Mouse (Mus musculus): ENCODE data around the gene Tbc1d7. TPM values are rescaled to one million over a fixed set of nuclear protein-coding genes. Genes with fewer than 3 reads are reported as not detected.

Gene Tbc1d7
- polyA plus RNA-seq, 1 experiment from 2014 or later = 57.8 TPM

GRCm38 (mm10) chr13:43200473-43200872, 29.2 kb upstream of the Tbc1d7 start:
- Histone ChIP-seq H3K4me3 (ENCODE audit: low read length) (no peak overlapping the region), H3K4me2 (ENCODE audit: low read depth, low read length) (no peak overlapping the region)

DNA sequence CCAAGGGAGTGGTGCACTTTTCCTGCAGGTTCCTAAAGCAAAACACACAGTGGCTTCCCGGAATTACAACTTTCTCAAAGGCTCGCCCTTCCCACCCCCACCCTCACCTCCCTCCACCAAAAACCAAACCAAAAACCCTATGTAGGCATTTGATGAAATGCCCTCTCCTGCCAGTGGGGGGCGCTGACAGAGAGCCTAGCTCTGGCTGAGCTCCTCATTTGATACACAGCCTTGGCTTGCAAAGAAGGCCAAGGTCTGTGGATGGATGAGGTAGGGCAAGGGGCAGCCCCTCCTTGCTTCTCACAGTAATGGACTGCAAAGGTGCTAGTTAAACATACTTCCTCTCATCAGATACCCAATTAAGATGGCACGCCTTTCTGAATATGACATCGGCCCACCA, 28.4 kb upstream of the Tbc1d7 start:
- Histone ChIP-seq H3K4me2 (ENCODE audit: low read depth, low read length) (no peak overlapping the region), H3K27me3 (ENCODE audit: control insufficient read depth, insufficient read depth, low read length) (peaks cover 6% of the 10 kb centered on the region; the same call in 1 of the 2 replicates), H3K27ac (ENCODE audit: low read length) (no peak overlapping the region), H3K9ac (ENCODE audit: low read length) (no peak overlapping the region), H3K9me3 (replicated peaks; ENCODE audit: control insufficient read depth, low read length) (no peaks in the 10 kb centered on the region), H3K4me3 (ENCODE audit: low read length) (no peak overlapping the region), H3K36me3 (ENCODE audit: control insufficient read depth, insufficient read depth) (peaks cover 5% of the 10 kb centered on the region; the same call in 1 of the 2 replicates), H3K4me1 (ENCODE audit: control insufficient read depth, insufficient read depth, low read length) (peaks cover 30% of the 10 kb centered on the region)
- WGBS = 73% methylated on average over 5 of the region's 5 CpGs
- no peak for ATAC-seq (replicated peaks; ENCODE audit: extremely low read depth, insufficient read depth, low FRiP score)

More at GRCm38 (mm10) chr13:43200473-43200872, 29.2 kb upstream of the Tbc1d7 start:
- Histone ChIP-seq H3K27me3 (ENCODE audit: control insufficient read depth, insufficient read depth, low read length) (peaks cover 6% of the 10 kb centered on the region; the same call in 1 of the 2 replicates), H3K9me3 (replicated peaks; ENCODE audit: control insufficient read depth, low read length) (no peaks in the 10 kb centered on the region), H3K4me1 (ENCODE audit: control insufficient read depth, insufficient read depth, low read length) (peaks cover 30% of the 10 kb centered on the region), H3K27ac (ENCODE audit: low read length) (no peak overlapping the region), H3K36me3 (ENCODE audit: control insufficient read depth, insufficient read depth) (peaks cover 5% of the 10 kb centered on the region; the same call in 1 of the 2 replicates), H3K9ac (ENCODE audit: low read length) (no peak overlapping the region)
- WGBS = 78% methylated on average over 22 of the region's 22 CpGs
- no peak for ATAC-seq (replicated peaks; ENCODE audit: extremely low read depth, insufficient read depth, low FRiP score)

- no peak for ATAC-seq (replicated peaks; ENCODE audit: extremely low read depth, insufficient read depth, low FRiP score)
- Histone ChIP-seq H3K9ac (ENCODE audit: low read length) (no peak overlapping the region), H3K4me2 (ENCODE audit: low read depth, low read length) (no peak overlapping the region), H3K27me3 (ENCODE audit: control insufficient read depth, insufficient read depth, low read length) (peaks cover 6% of the 10 kb centered on the region; the same call in 1 of the 2 replicates), H3K4me3 (ENCODE audit: low read length) (no peak overlapping the region), H3K27ac (ENCODE audit: low read length) (no peak overlapping the region), H3K36me3 (ENCODE audit: control insufficient read depth, insufficient read depth) (peaks cover 5% of the 10 kb centered on the region; the same call in 1 of the 2 replicates), H3K9me3 (replicated peaks; ENCODE audit: control insufficient read depth, low read length) (no peaks in the 10 kb centered on the region), H3K4me1 (ENCODE audit: control insufficient read depth, insufficient read depth, low read length) (peaks cover 30% of the 10 kb centered on the region)
- WGBS = 81% methylated on average over 7 of the region's 7 CpGs
Observed at GRCm38 (mm10) chr13:43199282-43199681, 28.0 kb upstream of the Tbc1d7 start.

DNA sequence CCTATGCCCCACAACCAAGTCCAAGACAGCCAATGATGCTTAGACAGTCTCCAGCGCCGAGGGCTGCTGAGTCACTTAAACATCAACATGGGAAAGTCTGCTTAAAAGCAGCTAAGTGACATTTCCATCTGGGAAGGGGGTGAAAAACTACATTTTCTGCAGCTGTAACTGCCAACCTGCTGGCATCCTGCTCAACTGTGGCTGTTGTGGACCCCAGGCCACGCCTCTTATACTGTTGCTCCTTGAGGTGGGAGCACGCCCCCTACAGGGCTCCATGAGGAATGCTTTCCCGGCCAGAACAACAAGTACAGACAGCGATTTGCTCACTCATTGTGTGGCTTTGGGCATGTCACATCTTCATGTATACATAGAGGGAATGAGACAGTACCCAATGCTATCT, 25.9 kb upstream of the Tbc1d7 start:
- Histone ChIP-seq H3K27ac (ENCODE audit: low read length) (no peak overlapping the region), H3K27me3 (ENCODE audit: control insufficient read depth, insufficient read depth, low read length) (peaks cover 6% of the 10 kb centered on the region; the same call in 1 of the 2 replicates), H3K36me3 (ENCODE audit: control insufficient read depth, insufficient read depth) (peaks cover 5% of the 10 kb centered on the region; the same call in 1 of the 2 replicates), H3K4me1 (ENCODE audit: control insufficient read depth, insufficient read depth, low read length) (peaks cover 37% of the 10 kb centered on the region), H3K9ac (ENCODE audit: low read length) (no peak overlapping the region), H3K9me3 (replicated peaks; ENCODE audit: control insufficient read depth, low read length) (no peaks in the 10 kb centered on the region), H3K4me3 (ENCODE audit: low read length) (no peak overlapping the region), H3K4me2 (ENCODE audit: low read depth, low read length) (no peak overlapping the region)
- WGBS = 56% methylated on average over 6 of the region's 6 CpGs
- no peak for ATAC-seq (replicated peaks; ENCODE audit: extremely low read depth, insufficient read depth, low FRiP score)

DNA sequence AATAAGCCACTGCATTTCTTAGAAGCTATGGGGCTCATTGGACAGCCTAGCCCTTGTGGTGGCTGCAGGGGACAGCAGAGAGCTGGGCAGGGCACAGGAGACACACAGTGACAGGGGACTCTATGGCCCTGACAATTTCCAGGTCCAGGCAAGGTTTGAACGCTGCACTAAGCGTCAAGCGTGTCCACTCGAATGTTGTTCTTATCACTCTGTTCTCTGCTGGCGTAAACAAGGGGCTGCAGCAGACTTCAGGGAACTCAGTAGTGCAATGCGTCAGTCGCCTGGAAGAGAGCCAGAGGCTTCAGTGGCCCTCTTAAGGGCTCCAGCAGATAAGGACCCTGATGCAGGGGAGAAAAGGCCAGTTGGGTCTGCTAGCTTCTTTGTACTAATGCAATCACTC, 24.7 kb upstream of the Tbc1d7 start:
- H3K4me2 ChIP-seq (ENCODE audit: low read depth, low read length) = peak overlapping the region; percentile 23; the same call in 1 of the 2 replicates
- WGBS = 10% methylated on average over 7 of the region's 7 CpGs
- H3K4me1 ChIP-seq (ENCODE audit: control insufficient read depth, insufficient read depth, low read length) = peaks cover 47% of the 10 kb centered on the region
- H3K4me3 ChIP-seq (ENCODE audit: low read length) = no peak overlapping the region
- H3K36me3 ChIP-seq (ENCODE audit: control insufficient read depth, insufficient read depth) = peaks cover 5% of the 10 kb centered on the region; the same call in 1 of the 2 replicates
- no peak overlapping the region; the same call in 1 of the 2 replicates for H3K9ac ChIP-seq (ENCODE audit: low read length)
- H3K27me3 ChIP-seq (ENCODE audit: control insufficient read depth, insufficient read depth, low read length) = peaks cover 4% of the 10 kb centered on the region; the same call in 1 of the 2 replicates
- H3K27ac ChIP-seq (ENCODE audit: low read length) = peak overlapping the region; percentile 69
- no peaks in the 10 kb centered on the region for H3K9me3 ChIP-seq (replicated peaks; ENCODE audit: control insufficient read depth, low read length)
- ATAC-seq (replicated peaks; ENCODE audit: extremely low read depth, insufficient read depth, low FRiP score) = peak; percentile 89

DNA sequence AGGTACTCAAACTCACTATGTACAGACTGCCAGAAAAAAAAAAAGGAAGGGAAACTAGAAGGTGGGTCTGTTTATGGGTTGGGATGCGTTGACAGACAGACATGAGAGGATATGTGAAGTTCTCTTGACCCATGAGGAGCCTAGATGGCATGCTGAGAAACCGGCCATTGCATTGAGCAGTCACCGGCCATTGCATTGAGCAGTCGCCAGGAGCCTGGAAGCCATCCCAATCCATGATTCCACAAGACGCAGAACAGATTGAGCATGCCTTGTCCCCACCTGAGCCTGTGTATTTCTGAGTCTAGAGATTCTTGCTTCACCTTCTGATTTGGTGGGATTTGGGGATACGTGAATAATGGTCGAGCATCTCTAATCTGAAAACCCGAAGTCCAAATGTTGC, 22.6 kb upstream of the Tbc1d7 start:
- Histone ChIP-seq H3K4me1 (ENCODE audit: control insufficient read depth, insufficient read depth, low read length) (peaks cover 50% of the 10 kb centered on the region), H3K27me3 (ENCODE audit: control insufficient read depth, insufficient read depth, low read length) (no peaks in the 10 kb centered on the region; the same call in 1 of the 2 replicates), H3K27ac (ENCODE audit: low read length) (no peak overlapping the region; the same call in 1 of the 2 replicates), H3K9ac (ENCODE audit: low read length) (no peak overlapping the region), H3K36me3 (ENCODE audit: control insufficient read depth, insufficient read depth) (no peaks in the 10 kb centered on the region), H3K9me3 (replicated peaks; ENCODE audit: control insufficient read depth, low read length) (no peaks in the 10 kb centered on the region), H3K4me3 (ENCODE audit: low read length) (no peak overlapping the region), H3K4me2 (ENCODE audit: low read depth, low read length) (no peak overlapping the region)
- no peak for ATAC-seq (replicated peaks; ENCODE audit: extremely low read depth, insufficient read depth, low FRiP score)
- WGBS = 86% methylated on average over 8 of the region's 8 CpGs

DNA sequence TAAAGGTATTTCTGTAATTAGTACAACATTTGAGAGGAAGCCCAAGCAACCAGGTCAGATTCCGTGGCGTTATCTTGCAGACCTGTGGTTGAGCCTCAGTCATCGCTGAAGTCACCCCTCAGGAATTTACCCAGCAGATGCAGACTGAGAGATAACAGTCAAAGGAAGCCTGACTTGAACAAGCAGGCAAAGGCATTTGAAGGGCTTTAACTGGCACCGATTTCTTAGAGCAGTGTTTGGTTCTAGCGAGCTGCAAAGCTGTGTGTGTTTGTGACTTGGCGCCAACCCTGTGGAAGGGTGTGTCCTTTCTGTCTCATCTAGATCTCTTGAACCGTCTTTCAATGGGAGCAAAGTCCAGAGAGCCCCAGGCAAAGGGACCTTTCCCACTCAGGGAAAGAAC, 22.0 kb upstream of the Tbc1d7 start:
- no peaks in the 10 kb centered on the region; the same call in 1 of the 2 replicates for H3K27me3 ChIP-seq (ENCODE audit: control insufficient read depth, insufficient read depth, low read length)
- 7% methylated on average over 7 of the region's 7 CpGs for WGBS
- no peak for ATAC-seq (replicated peaks; ENCODE audit: extremely low read depth, insufficient read depth, low FRiP score)
- H3K9me3 ChIP-seq (replicated peaks; ENCODE audit: control insufficient read depth, low read length) = no peaks in the 10 kb centered on the region
- peaks cover 50% of the 10 kb centered on the region for H3K4me1 ChIP-seq (ENCODE audit: control insufficient read depth, insufficient read depth, low read length)
- H3K4me2 ChIP-seq (ENCODE audit: low read depth, low read length) = 0 out of 2 replicates have a peak overlapping the region, but pooled peaks have one; percentile 4
- no peak overlapping the region for H3K4me3 ChIP-seq (ENCODE audit: low read length)
- peak overlapping the region; percentile 75 for H3K27ac ChIP-seq (ENCODE audit: low read length)
- H3K36me3 ChIP-seq (ENCODE audit: control insufficient read depth, insufficient read depth) = no peaks in the 10 kb centered on the region
- H3K9ac ChIP-seq (ENCODE audit: low read length) = 0 out of 2 replicates have a peak overlapping the region, but pooled peaks have one; percentile 28

DNA sequence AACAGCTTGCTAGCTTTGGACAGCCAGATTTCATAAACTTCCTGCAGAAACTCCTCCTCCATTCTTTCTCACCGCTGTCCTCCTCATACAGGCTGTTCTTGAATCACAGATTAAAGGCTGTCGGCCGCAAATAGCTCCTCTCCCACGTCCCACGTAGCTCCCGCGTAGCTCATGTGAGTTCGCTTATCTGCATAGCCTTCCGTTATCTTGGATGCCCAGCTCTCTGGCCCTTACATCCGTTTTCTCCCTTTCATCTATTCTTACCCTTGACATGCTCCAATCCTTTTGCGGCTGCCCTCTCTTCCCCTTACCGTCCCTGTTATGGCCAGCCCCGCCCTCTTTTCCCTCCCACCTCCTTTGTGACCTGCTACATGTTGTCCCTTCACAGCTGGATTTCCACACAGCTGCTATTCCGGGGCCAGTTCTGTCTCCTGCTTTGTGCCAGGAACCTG, 20.5 kb upstream of the Tbc1d7 start:
- peak overlapping the region; percentile 75 for H3K27ac ChIP-seq (ENCODE audit: low read length)
- 2% methylated on average over 14 of the region's 14 CpGs for WGBS
- no peaks in the 10 kb centered on the region for H3K36me3 ChIP-seq (ENCODE audit: control insufficient read depth, insufficient read depth)
- H3K27me3 ChIP-seq (ENCODE audit: control insufficient read depth, insufficient read depth, low read length) = no peaks in the 10 kb centered on the region
- no peaks in the 10 kb centered on the region for H3K9me3 ChIP-seq (replicated peaks; ENCODE audit: control insufficient read depth, low read length)
- peak; percentile 61 for ATAC-seq (replicated peaks; ENCODE audit: extremely low read depth, insufficient read depth, low FRiP score)
- H3K4me1 ChIP-seq (ENCODE audit: control insufficient read depth, insufficient read depth, low read length) = peaks cover 43% of the 10 kb centered on the region
- H3K4me2 ChIP-seq (ENCODE audit: low read depth, low read length) = peak overlapping the region; percentile 64
- peak overlapping the region; percentile 48 for H3K9ac ChIP-seq (ENCODE audit: low read length)
- peak overlapping the region; percentile 42 for H3K4me3 ChIP-seq (ENCODE audit: low read length)

DNA sequence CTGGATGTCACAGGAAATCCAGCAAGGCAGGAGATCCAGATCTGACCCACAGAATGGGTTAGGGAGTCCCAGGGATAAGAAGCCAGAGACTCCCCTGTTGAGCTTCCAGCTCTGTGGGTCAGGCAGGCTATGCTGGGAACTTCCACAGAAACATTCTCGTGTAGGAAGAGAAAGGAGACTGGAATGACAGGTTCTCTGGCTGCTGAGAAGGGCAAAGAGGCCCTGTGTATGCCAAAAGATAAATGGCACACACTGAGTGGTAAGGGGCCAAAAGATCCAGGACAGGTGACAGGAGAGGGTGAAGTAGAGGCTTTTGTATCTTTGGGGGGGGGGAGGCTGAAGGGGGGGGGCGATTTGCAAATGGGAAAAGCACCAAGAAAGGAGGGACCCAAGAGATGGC, 20.0 kb upstream of the Tbc1d7 start:
- ATAC-seq (replicated peaks; ENCODE audit: extremely low read depth, insufficient read depth, low FRiP score) = peak; percentile 33
- Histone ChIP-seq H3K4me2 (ENCODE audit: low read depth, low read length) (peak overlapping the region; percentile 64), H3K36me3 (ENCODE audit: control insufficient read depth, insufficient read depth) (no peaks in the 10 kb centered on the region), H3K9ac (ENCODE audit: low read length) (peak overlapping the region; percentile 48), H3K4me3 (ENCODE audit: low read length) (peak overlapping the region; percentile 42), H3K4me1 (ENCODE audit: control insufficient read depth, insufficient read depth, low read length) (peaks cover 38% of the 10 kb centered on the region), H3K27ac (ENCODE audit: low read length) (peak overlapping the region; percentile 75), H3K27me3 (ENCODE audit: control insufficient read depth, insufficient read depth, low read length) (no peaks in the 10 kb centered on the region), H3K9me3 (replicated peaks; ENCODE audit: control insufficient read depth, low read length) (no peaks in the 10 kb centered on the region)
- 7% methylated on average over 1 of the region's 2 CpGs for WGBS

Measured in heart, embryonic 16.5 days (tissue).